Mouse (Mus musculus) spleen, adult 2 months (tissue): ENCODE measurements at regions not wholly inside any gene's neighbourhood (a gene's known extent, or its start where the extent isn't known, plus 50 kb on each side); places are given as distances from the start of the nearest gene placed in this dataset.

Experiments used
- CTCF ChIP-seq: fragments of 200-500 bp; IDR thresholded peaks from 2 replicates; pipeline ENCODE4 v1.5.1; 2011; ENCODE audit warnings: mild to moderate bottlenecking, inconsistent platforms; ENCODE audit not compliant: insufficient read depth, insufficient read length, insufficient replicate concordance; ENCODE audit errors: extremely low read depth
- POLR2A ChIP-seq: fragments of 200-500 bp; IDR thresholded peaks from 2 replicates; pipeline ENCODE4 v1.6.1; 2011; ENCODE audit warnings: low read depth, low read length, inconsistent platforms

GRCm38 (mm10) chr5:111892956-111893355 is 159.2 kb downstream of the Gm26897 start:
- TF ChIP-seq POLR2A: no peak
- no peak for TF ChIP-seq CTCF
